Mouse (Mus musculus): ENCODE measurements around the gene Nhej1.

- TF ChIP-seq CTCF (IDR thresholded peaks at IDR 0.05; ENCODE audit: low read depth, low read length) (no peak), TAL1 (conservative IDR thresholded peaks at IDR 0.05; ENCODE audit: low read depth, low read length) (no peak), GATA1 (IDR thresholded peaks at IDR 0.05; ENCODE audit: borderline replicate concordance, low read length) (no peak)
Observed at GRCm38 (mm10) chr1:75148727-75149126, 23.7 kb upstream of the Nhej1 start.

All from G1E (cell line).